Mouse (Mus musculus) right cerebral cortex, postnatal 14 days (tissue): ENCODE results near the gene 9830107B12Rik.

Source experiments
- DNase-seq: peaks from one replicate; pipeline ENCODE4 v3.0.0; 2022

9830107B12Rik gene

GRCm38 (mm10) chr17:48094820-48095680, 51.0 kb downstream of the 9830107B12Rik start:
- DNase-seq, result no peak

DNA sequence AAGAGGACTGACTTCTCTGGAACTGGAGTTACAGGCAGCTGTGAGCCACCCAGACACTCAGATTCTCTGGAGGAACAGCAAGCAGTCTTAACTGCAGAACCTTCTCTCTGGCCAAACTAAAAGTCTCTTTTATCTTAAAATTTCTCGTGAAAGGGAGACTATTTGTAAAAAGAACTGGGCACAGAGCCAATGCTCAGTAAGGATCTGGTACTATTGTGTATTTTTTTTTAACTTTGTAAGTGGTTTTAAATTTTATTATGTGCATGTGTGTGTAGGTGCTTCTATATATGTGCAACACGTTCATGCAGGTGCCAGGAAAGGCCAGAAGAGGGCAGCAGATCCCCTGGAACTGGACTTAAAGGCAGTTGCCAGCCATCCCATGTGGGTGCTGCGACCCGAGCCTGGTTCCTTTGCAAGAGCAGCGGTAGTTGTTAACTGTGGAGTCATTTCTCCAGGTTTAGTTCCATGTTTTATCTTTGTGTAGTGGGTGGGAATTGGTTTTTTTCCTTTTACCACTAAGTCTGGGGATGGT, 52.7 kb downstream of the 9830107B12Rik start:
- DNase-seq, result no peak

- DNase-seq, result no peak
Measured at GRCm38 (mm10) chr17:48090305-48090704, 55.8 kb downstream of the 9830107B12Rik start.

DNA sequence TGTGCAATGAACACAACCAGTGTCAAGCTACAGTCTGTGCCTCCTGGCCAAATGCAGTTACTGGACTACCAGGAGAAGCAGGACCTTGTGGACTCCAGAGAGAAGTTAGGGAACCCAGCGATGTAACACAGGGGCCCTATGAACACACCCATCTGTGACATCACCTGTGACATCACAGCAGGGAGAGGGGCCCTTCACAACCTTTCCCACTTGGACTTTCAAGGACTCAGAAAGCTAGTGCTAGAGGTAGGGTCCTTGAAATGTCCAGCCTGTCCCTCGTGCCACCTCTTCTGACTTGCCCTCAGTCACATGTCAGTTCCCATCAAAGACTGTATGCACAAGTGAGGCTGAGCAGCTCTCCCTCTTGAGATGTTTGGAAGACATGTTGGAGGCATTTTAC, 56.6 kb downstream of the 9830107B12Rik start:
- no peak for DNase-seq

DNA sequence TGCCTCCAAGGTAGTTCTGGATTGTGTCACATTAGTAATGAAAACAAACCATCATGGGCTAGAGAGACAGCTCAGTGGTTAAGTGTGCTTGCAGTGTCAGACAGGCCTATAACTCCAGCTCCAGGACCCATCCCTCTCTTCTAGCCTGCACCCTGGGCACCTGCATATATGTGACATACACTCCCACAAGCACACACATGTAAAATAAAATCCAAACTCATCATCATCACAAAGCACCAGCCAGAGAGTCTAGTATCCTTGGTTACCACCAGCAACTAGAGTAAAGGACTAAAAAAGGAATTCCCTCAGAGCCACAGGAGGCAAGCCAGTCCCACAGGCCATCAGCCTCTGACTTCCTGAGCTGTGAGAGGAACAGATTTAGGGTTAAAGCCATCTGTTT, 57.0 kb downstream of the 9830107B12Rik start, which contains the start of gene 1700067P10Rik:
Gene 1700067P10Rik (plus strand): TSS at position 301 of the 400 bp plus-strand sequence.
- no peak for DNase-seq

DNA sequence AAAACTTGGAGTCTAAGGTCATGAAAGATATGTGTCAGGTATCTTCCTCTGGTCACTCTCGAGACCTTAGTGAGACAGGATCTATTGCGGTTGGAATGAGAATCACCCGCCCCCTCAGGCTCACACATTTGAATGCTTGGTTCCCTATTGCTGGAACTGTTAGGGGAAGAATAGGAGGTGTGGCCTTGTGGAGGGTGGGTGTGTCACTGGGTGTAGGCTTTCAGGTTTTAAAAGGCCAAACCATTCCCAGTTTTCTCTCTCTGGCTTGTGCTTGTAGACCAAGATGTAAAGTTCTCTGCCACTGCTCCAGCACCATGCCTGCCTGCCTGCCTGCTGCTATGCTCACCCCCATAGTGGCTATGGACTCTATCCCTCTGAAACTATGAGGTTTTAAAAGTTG, 65.4 kb downstream of the 9830107B12Rik start:
- no peak for DNase-seq
